Mouse (Mus musculus) cerebellum, adult (tissue): Measurements from ENCODE around the gene Fam173b.

Experiments used
- ATAC-seq: cut with Nextera tagmentation; 2 replicates; pipeline ENCODE4 v1.9.2; 2017; ENCODE audit warnings: mild to moderate bottlenecking, moderate library complexity, mixed read lengths; ENCODE audit not compliant: insufficient number of reproducible peaks, low FRiP score, low TSS enrichment

The Fam173b gene

DNA sequence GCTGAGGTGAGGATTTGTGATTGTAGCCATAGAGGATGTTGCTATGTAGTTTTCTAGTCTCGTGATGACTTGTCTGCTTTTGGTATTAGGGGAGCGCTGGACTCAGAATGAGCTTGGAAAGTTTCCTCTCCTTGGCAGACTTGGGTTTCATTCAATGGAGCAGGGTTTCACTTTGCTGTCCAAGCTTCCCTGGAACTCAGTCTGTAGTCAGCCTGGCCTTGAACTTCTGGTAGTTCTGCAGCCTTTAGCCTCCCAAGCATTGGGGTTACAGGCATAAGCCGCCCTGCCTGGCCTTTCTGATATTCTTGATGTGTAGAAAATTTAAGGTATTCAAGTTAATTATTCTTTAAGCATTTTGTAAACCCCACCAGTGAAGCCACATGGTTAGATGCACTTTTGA, 27.9 kb downstream of the Fam173b start:
- no peak for ATAC-seq

DNA sequence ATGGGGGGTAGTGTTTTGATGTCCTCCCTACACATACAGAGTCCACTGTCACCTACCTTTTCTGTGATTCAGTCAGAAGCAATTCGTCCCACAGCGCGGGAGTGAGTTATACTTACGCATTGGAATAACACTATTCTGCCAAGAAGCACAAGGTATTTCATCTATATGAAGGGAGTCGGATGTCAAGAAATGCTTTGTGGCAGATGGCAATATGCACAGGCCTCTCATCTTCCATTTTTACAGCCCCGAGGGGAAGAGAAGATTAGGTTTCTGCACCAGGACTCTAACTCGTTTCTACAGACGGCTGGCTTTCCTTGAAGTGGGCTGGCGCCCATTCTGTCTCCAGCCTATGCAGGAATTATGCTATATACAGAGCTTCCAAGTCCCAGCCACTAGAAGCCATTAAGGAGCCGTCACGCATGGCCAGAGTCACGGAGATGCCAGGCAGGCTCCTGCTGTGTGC, 29.8 kb downstream of the Fam173b start:
- no peak for ATAC-seq

DNA sequence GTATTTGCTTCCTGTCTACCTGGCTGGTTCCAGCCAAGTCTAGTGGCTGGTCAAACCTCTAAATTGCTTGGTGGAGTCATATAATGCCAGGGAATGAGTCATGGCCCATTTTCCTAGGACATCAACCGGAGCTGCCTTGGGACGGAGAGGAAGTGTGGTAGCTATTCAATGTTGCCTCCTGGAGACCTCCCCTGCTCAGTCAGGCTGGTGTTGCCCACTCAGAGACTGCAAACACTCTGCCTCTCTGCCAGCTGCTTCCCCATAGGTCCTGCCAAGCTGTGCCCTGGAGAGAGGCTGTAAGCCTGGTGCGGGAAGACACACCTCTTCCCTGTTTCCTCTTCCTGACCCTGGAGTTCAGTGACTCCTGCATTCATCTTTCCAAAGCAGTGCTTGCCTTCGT, 30.8 kb downstream of the Fam173b start:
- no peak for ATAC-seq

DNA sequence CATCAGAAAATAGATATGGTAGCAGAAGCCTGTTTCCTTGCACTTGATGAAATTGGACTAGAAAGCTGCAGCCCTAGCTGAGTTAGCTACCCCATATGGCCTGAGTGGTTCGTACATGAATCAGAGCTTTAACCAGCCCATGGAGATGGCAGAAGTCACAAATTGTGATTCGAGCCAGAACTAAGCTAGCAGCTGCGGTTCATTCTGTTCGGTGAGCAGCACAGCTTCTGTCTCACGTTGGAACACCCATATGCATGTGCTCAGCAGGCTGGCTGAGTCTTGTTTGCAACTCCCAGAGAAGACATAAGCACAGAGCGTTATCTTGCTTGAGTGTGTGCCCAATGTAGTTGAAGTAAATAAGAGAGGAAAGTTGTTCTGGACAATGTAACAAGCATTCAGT, 32.9 kb downstream of the Fam173b start:
- no peak for ATAC-seq

DNA sequence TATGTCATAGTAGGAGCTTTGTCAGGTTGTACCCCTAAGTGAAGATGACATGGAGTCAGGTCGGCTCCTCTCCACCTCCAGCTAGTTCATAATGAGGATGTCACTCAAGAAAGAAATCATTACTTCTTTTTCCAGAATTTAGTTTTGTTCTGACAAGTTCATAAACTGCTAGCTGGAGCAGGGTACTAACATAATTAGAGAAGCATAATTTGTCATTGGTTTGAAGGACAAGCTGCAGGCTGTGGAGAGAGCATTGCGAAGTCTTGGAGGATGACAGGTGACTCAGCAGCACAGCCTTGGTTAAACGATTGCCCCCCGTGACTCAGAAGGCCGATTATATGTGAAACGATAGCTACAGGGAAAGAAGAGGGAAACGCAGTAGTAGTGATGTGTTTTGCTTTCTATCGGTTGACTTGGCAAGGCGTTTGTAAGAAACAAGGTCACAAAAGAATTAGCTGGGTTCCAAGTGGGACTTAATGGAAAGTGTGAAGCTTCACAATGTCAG, 34.5 kb downstream of the Fam173b start:
- no peak for ATAC-seq

DNA sequence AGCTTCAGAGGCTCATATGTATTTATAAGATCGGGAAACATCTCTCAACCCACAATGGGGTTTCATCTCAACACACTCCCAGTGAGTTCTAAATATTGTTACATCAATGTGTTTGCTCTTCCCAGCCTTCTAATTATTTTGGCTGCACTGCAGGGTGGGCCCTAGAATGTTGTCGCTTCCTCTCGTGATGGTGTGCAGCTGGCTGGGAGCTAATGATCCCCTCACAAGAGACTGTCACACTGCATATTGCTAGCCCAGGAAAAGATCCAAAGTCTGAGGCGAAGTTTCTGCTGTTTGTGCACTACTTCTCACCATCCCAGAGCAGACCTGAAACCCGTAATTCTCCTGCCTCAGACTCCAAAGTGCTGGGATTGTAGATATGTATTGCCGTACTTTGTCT, 45.6 kb downstream of the Fam173b start:
- ATAC-seq = no peak

DNA sequence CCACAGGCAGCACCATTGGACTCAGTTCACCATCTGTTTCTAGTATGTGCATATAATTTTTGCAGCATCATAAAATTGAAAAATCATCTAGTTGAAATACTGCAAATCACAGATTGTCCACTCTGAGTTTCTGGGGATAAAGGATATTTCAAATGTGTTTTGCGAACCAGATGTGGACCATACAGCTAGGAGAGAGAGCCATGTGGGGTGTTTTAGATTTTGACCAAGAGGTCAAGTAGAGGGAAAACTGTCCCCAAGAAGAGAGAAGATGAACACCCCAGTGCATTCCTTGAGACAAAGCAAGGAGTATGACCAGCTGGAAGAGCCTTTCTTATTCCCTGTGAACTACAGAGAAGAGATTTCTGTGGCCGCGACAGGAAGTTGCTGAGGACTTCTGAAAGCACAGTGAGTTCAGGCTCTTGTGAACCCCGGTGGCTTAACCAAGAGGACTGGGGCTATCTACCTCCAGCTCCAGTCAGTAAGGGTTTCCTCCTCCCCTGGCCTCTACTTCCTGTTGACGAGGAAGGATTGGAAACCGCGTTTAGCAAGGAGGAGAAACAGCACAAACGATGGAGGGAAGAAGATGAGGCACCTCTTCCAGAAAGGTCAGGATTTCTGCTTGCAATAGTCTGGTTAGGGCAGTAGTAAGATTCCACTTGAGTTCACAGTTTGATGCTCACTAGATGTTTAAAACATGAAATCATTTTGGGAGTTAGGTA, 46.4 kb downstream of the Fam173b start:
- no peak for ATAC-seq

DNA sequence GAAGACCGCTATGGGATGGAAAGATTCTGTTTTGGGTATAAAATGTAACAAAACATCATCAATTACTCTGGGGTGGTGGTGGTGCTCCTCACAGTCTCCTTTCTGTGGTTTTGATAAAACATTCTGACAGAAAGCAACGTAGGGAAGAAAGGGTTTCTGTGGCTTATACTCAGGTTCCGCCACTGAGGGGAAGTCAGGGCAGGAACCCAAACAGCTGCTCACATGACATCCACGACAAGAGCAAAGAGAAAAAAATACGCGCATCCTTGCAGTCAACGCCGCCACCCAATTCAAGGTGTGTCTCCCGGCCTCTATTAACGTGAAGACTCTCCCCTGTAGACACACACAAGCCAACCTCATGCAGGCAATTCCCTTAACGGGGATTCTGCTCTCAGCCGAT, 48.0 kb downstream of the Fam173b start:
- no peak for ATAC-seq

DNA sequence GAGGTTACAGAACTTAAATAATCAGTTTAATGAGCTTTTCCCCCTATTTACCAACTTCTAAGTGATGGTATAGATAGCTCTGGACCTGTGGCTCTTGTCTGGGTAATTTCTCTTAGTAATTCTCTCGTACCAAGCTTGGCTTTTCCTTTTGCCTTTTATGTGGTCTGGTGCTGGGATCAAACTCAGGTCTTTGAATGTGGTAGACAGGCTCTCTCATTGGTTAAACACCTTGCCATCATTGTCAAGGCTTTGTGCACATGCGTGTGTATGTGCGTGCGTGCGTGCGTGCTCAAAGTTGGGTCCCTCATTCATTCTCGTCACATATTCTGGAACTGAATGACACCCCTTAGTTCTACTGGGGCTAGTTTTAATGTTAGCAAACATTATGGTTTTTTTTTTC, 49.2 kb downstream of the Fam173b start:
- ATAC-seq = no peak

DNA sequence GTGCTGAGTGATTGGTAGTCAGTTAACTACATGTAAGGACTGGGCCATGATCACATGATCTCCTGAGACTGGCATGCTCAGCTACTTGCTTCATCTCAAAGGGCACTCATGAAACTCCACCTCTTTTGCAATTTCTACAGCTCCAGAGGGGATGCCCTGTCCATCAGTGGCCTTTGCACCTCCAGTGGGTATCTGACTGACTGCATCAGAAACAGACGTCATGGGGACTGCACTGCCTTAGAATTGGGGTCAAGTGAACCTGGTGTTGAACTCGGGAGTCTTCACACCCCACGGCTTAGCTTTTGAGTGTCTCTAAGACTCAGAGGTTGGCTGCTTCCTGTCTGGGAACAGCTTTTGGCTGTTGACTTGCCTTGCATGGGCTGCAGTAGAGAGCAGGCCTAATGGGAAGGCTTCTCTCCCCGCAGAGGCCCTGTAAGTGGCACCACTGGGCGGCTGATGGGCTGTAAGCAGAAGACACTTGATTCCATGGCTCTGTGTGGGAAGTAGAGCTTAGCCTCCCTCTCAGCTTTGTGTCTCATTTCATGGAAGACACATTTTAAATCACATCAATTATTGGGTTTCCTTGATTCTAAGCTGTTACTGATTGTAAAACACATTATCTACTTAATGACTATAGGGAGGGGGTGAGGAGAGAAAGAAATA, 58.6 kb downstream of the Fam173b start:
- ATAC-seq = no peak

DNA sequence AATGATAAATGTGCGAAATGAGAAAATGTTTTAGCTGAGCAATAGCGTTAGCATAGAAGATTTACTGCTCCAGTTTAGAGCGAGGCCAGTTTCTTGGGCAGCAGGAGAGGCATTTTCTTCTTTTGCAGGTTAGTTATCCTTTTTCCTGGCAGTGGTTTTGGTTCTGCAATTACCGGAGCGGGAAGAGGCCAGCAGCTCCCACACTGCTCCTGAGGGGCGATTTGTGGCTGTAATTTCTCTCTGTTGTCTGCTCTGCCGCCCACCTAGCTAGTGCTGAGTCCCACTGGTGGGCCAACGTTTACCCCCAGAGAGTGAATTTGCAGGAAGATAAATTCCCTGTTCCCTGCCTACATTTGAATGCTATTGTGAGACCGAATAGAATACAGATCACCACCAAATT, 59.2 kb downstream of the Fam173b start:
- ATAC-seq = no peak

DNA sequence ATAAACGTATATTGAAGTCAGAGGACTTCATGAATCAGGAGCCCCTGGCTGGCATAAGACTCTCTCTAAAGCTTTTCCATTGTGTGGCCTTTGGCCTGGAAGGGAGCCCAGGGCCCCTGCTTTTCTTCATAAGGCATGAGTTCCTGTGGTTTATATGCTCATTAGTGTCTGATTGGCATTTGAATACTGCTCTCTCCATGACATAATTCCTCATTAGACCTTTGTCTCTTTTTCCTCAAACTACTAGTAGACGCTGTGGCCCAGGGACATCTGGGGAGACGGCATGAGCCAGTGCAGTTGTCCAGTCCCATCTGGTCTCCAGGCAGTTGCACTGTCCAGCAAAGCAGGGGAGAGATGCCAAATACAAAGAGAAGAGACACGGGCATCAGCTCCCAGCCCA, 60.1 kb downstream of the Fam173b start:
- ATAC-seq = no peak

DNA sequence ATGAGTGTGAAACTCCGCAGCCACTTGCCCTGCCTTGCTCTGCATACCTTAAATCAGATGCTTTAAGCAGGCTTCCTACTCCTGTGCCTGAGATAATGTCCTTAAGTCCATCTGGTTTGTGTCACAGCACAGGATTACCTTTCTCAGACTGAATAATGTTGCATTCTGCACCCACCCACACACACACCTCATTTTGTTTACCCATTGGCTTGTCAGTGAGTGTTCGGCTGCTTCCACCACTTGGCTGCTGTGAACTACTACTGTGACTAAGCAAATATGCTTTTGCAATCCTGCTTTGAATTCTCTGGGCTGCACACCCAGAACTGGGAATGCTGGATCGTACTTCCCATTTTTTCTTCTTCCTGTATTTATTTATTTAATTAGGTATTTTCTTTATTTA, 61.4 kb downstream of the Fam173b start:
- ATAC-seq = no peak
